Mouse (Mus musculus) CH12.LX (cell line): ENCODE measurements around the gene Creg2. TPM values are rescaled to one million over a fixed set of nuclear protein-coding genes. Genes with fewer than 3 reads are reported as not detected.

Source experiments
- DNase-seq: peaks from one replicate; pipeline ENCODE4 v3.0.0-alpha.2; 2013; ENCODE audit errors: extremely low read depth
- H3K27ac ChIP-seq: 2 replicates; pipeline ENCODE4 v1.5.1; 2012; ENCODE audit warnings: low read depth, mild to moderate bottlenecking, control low read depth, moderate library complexity; ENCODE audit not compliant: insufficient read depth
- H3K27me3 ChIP-seq: replicated peaks from 2 replicates; pipeline ENCODE3; 2012; ENCODE audit warnings: inconsistent platforms
- H3K36me3 ChIP-seq, 2 experiments: replicated peaks in 1 of 2; 2 replicates each; pipeline versions ENCODE3 to v1.6.1; 2012; ENCODE audit warnings: inconsistent platforms in 1 of 2, low read length in 1 of 2, mild to moderate bottlenecking in 1 of 2, mixed read lengths in 1 of 2, moderate library complexity in 1 of 2; ENCODE audit not compliant: control insufficient read depth in 1 of 2, insufficient read depth in 1 of 2
- H3K4me1 ChIP-seq, 2 experiments: 2 replicates each; pipeline ENCODE4 v1.6.1; 2012; ENCODE audit warnings: inconsistent platforms in 1 of 2, moderate library complexity in 1 of 2; ENCODE audit not compliant: insufficient read depth in 2 of 2, control insufficient read depth in 1 of 2
- H3K4me2 ChIP-seq: 2 replicates; pipeline ENCODE4 v1.6.1; 2012; ENCODE audit warnings: low read depth, mild to moderate bottlenecking, control low read depth; ENCODE audit not compliant: poor library complexity, insufficient read depth, severe bottlenecking
- H3K4me3 ChIP-seq, 3 experiments: fragments of 150-350 bp in 1 of 3; sonication (generic) in 1 of 3; replicated peaks in 1 of 3; 2 replicates each; pipeline versions ENCODE3 to v1.5.1; 2011 to 2012; ENCODE audit warnings: low read depth in 2 of 3, low read length in 2 of 3, mild to moderate bottlenecking in 2 of 3, moderate library complexity in 2 of 3, control low read depth in 1 of 3, improper control_type of control experiment in 1 of 3, inconsistent platforms in 1 of 3, mixed read lengths in 1 of 3; ENCODE audit not compliant: poor library complexity in 1 of 3
- H3K79me2 ChIP-seq: replicated peaks from 2 replicates; pipeline ENCODE4 v1.6.1; 2012; ENCODE audit warnings: mild to moderate bottlenecking, moderate library complexity; ENCODE audit not compliant: control insufficient read depth, poor library complexity, insufficient read depth, severe bottlenecking; ENCODE audit errors: extremely low read depth
- H3K9ac ChIP-seq: 2 replicates; pipeline ENCODE4 v1.6.1; 2012; ENCODE audit warnings: low read depth, mild to moderate bottlenecking, control low read depth, moderate library complexity; ENCODE audit not compliant: insufficient read depth
- H3K9me3 ChIP-seq: replicated peaks from 2 replicates; pipeline ENCODE3; 2012; ENCODE audit warnings: low read length, inconsistent platforms, mixed read lengths
- BHLHE40 ChIP-seq: IDR thresholded peaks from 2 replicates; pipeline ENCODE4 v1.6.1; 2011; ENCODE audit warnings: mild to moderate bottlenecking, low read depth, low read length, improper control_type of control experiment
- CHD1 ChIP-seq: IDR thresholded peaks from 2 replicates; pipeline ENCODE4 v1.6.1; 2012; ENCODE audit warnings: low read depth, low read length, improper control_type of control experiment, inconsistent platforms
- CHD2 ChIP-seq: IDR thresholded peaks from 2 replicates; pipeline ENCODE4 v1.6.1; 2011; ENCODE audit warnings: low read length, improper control_type of control experiment
- CTCF ChIP-seq, 2 experiments: IDR thresholded peaks in 1 of 2; conservative IDR thresholded peaks in 1 of 2; 2 replicates each; pipeline ENCODE4 v1.5.1; 2011 to 2012; ENCODE audit warnings: low read depth in 2 of 2, low read length in 2 of 2, improper control_type of control experiment in 1 of 2, inconsistent platforms in 1 of 2, mild to moderate bottlenecking in 1 of 2, moderate library complexity in 1 of 2
- ELF1 ChIP-seq: IDR thresholded peaks from 2 replicates; pipeline ENCODE4 v1.6.1; 2014; ENCODE audit warnings: low read depth, mild to moderate bottlenecking, inconsistent platforms, low read length, improper control_type of control experiment
- EP300 ChIP-seq: IDR thresholded peaks from 2 replicates; pipeline ENCODE4 v1.6.1; 2011; ENCODE audit warnings: low read length, improper control_type of control experiment
- ETS1 ChIP-seq: conservative IDR thresholded peaks from 2 replicates; pipeline ENCODE4 v1.6.1; 2012; ENCODE audit warnings: low read depth, mild to moderate bottlenecking, inconsistent platforms, low read length, improper control_type of control experiment, moderate library complexity
- GABPA ChIP-seq: IDR thresholded peaks from 2 replicates; pipeline ENCODE4 v1.6.1; 2012; ENCODE audit warnings: low read depth, low read length, improper control_type of control experiment, inconsistent platforms; ENCODE audit not compliant: insufficient replicate concordance
- IRF4 ChIP-seq: IDR thresholded peaks from 2 replicates; pipeline ENCODE4 v1.6.1; 2014; ENCODE audit warnings: low read depth, mild to moderate bottlenecking, inconsistent platforms, low read length, improper control_type of control experiment
- JUN ChIP-seq: IDR thresholded peaks from 2 replicates; pipeline ENCODE4 v1.6.1; 2011; ENCODE audit warnings: low read depth, mild to moderate bottlenecking, low read length, improper control_type of control experiment, moderate library complexity; ENCODE audit not compliant: insufficient read depth
- JUND ChIP-seq: conservative IDR thresholded peaks from 2 replicates; pipeline ENCODE4 v1.6.1; 2011; ENCODE audit warnings: low read depth, low read length, improper control_type of control experiment
- KAT2A ChIP-seq: IDR thresholded peaks from 2 replicates; pipeline ENCODE4 v1.6.1; 2012; ENCODE audit warnings: low read length, improper control_type of control experiment, inconsistent platforms; ENCODE audit not compliant: insufficient replicate concordance
- MAFK ChIP-seq: IDR thresholded peaks from 2 replicates; pipeline ENCODE4 v1.6.1; 2011; ENCODE audit warnings: low read length, improper control_type of control experiment; ENCODE audit not compliant: insufficient replicate concordance
- MAZ ChIP-seq: IDR thresholded peaks from 2 replicates; pipeline ENCODE4 v1.6.1; 2012; ENCODE audit warnings: low read depth, mild to moderate bottlenecking, inconsistent platforms, low read length, improper control_type of control experiment, moderate library complexity
- MEF2A ChIP-seq: IDR thresholded peaks from 2 replicates; pipeline ENCODE4 v1.6.1; 2014; ENCODE audit warnings: low read depth, mild to moderate bottlenecking, inconsistent platforms, low read length, improper control_type of control experiment, borderline replicate concordance
- MXI1 ChIP-seq: IDR thresholded peaks from 2 replicates; pipeline ENCODE4 v1.6.1; 2011; ENCODE audit warnings: mild to moderate bottlenecking, low read depth, low read length, improper control_type of control experiment
- NELFE ChIP-seq: IDR thresholded peaks from 2 replicates; pipeline ENCODE4 v1.6.1; 2011; ENCODE audit warnings: low read depth, low read length, improper control_type of control experiment
- PAX5 ChIP-seq: IDR thresholded peaks from 2 replicates; pipeline ENCODE4 v1.6.1; 2012; ENCODE audit warnings: low read length, inconsistent platforms, mixed read lengths
- SIN3A ChIP-seq: IDR thresholded peaks from 2 replicates; pipeline ENCODE4 v1.6.1; 2012; ENCODE audit warnings: low read length, improper control_type of control experiment, inconsistent platforms
- SMC3 ChIP-seq: IDR thresholded peaks from 2 replicates; pipeline ENCODE4 v1.6.1; 2011; ENCODE audit warnings: low read depth, low read length, improper control_type of control experiment
- USF1 ChIP-seq: IDR thresholded peaks from 2 replicates; pipeline ENCODE4 v1.6.1; 2014; ENCODE audit warnings: low read depth, mild to moderate bottlenecking, inconsistent platforms, low read length, improper control_type of control experiment
- USF2 ChIP-seq: conservative IDR thresholded peaks from 2 replicates; pipeline ENCODE4 v1.6.1; 2011; ENCODE audit warnings: low read depth, low read length, improper control_type of control experiment
- ZMIZ1 ChIP-seq: IDR thresholded peaks from 2 replicates; pipeline ENCODE4 v1.6.1; 2012; ENCODE audit warnings: low read depth, mild to moderate bottlenecking, inconsistent platforms, low read length, improper control_type of control experiment
- ZNF384 ChIP-seq: IDR thresholded peaks from 2 replicates; pipeline ENCODE4 v1.6.1; 2012; ENCODE audit warnings: low read depth, low read length, improper control_type of control experiment, inconsistent platforms
- dilution Hi-C: fragments of 300-500 bp; cut with MboI; formaldehyde crosslinking; loops from 2 replicates; pipeline ENCODE4 v1.14.3; 2020; ENCODE audit warnings: low sequenced_read_pairs; ENCODE audit not compliant: extremely low pct_unique_long_range_greater_than_20kb, extremely low pct_ligation_motif_present
- in situ Hi-C: fragments of 300-500 bp; cut with MboI; formaldehyde crosslinking; loops from 3 replicates; pipeline ENCODE4 v1.14.3; 2019; ENCODE audit warnings: low sequenced_read_pairs, low pct_ligation_motif_present, low pct_unique_long_range_greater_than_20kb, mixed read lengths
- polyA plus RNA-seq: library from polyadenylated mRNA; unstranded; fragments of >175 nt; gene quantifications from 2 replicates; pipeline ENCODE4 v1.2.1, GENCODE M21; 2012; ENCODE audit warnings: low read depth; ENCODE audit not compliant: insufficient read length
- total RNA-seq, 2 experiments: library from RNA; depleted of rRNA; stranded (reverse); fragments of 300-350 nt in 1 of 2; fragments of >200 nt in 1 of 2; gene quantifications; 2 replicates each; pipeline ENCODE4 v1.2.3; 2012 to 2014

The Creg2 gene
- total and polyA plus RNA-seq, 3 experiments, result not detected

GRCm38 (mm10) chr1:39579139-39579538 lies 72.1 kb downstream of the Creg2 start:
- peak; percentile 10 for DNase-seq
- dilution Hi-C loops (no loop called here), in situ Hi-C loops (no loop called here)
- Histone ChIP-seq H3K9me3 (no peaks in the 10 kb centered on the region), H3K4me2 (no peak overlapping the region), H3K36me3 (peaks cover 0 to 2% of the 10 kb centered on the region in 2 experiments), H3K79me2 (peaks cover 13% of the 10 kb centered on the region), H3K27me3 (peaks cover 6% of the 10 kb centered on the region), H3K9ac (no peak overlapping the region), H3K4me3 (no peak overlapping the region), H3K4me1 (peaks cover 3 to 30% of the 10 kb centered on the region in 2 experiments; a peak in 3 of 4 replicates), H3K27ac (no peak overlapping the region)
- TF ChIP-seq JUND (0 out of 2 replicates have a peak, but pooled peaks have one; percentile 24), USF2 (no peak), CTCF (conservative IDR thresholded peaks at IDR 0.05 in 1 of 2, IDR thresholded peaks at IDR 0.05 in 1 of 2; ENCODE audit: low read depth in 2 of 2, low read length in 2 of 2) (no peak), EP300 (0 out of 2 replicates have a peak, but pooled peaks have one; percentile 18), GABPA (no peak), IRF4 (no peak), NELFE (no peak), ETS1 (no peak)

GRCm38 (mm10) chr1:39578446-39578845 lies 72.8 kb downstream of the Creg2 start:
- no peak for TF ChIP-seq IRF4
- TF ChIP-seq SMC3, result no peak
- TF ChIP-seq ZNF384, result no peak
- no peak for TF ChIP-seq JUN
- no peak for TF ChIP-seq EP300
- TF ChIP-seq CTCF (conservative IDR thresholded peaks at IDR 0.05 in 1 of 2, IDR thresholded peaks at IDR 0.05 in 1 of 2; ENCODE audit: low read depth in 2 of 2, low read length in 2 of 2), result no peak
- no peak for TF ChIP-seq MAZ
- no peak for TF ChIP-seq KAT2A
- TF ChIP-seq MAFK, result no peak
- TF ChIP-seq MEF2A, result no peak
- TF ChIP-seq CHD2, result no peak
- TF ChIP-seq PAX5, result no peak
- no peak for TF ChIP-seq MXI1
- no peak for TF ChIP-seq ELF1
- no peak for TF ChIP-seq ZMIZ1
- no peak for TF ChIP-seq BHLHE40
- no peak for TF ChIP-seq SIN3A
- no peak for TF ChIP-seq USF2
- TF ChIP-seq CHD1, result no peak
- no peak for TF ChIP-seq USF1
- peaks cover 3 to 36% of the 10 kb centered on the region in 2 experiments; a peak in 3 of 4 replicates for H3K4me1 ChIP-seq
- H3K79me2 ChIP-seq, result peaks cover 17% of the 10 kb centered on the region
- H3K27ac ChIP-seq, result no peak overlapping the region
- no peak overlapping the region for H3K4me3 ChIP-seq
- peaks cover 6% of the 10 kb centered on the region for H3K27me3 ChIP-seq
- no peaks in the 10 kb centered on the region for H3K9me3 ChIP-seq
- H3K9ac ChIP-seq, result no peak overlapping the region
- in situ Hi-C loops, result no loop called here
- dilution Hi-C loops, result no loop called here
- H3K4me2 ChIP-seq, result no peak overlapping the region
- H3K36me3 ChIP-seq, result peaks cover 0 to 2% of the 10 kb centered on the region in 2 experiments
- DNase-seq, result no peak
